Mouse (Mus musculus) granulocyte monocyte progenitor cell, adult 5-6 weeks (primary cell): Measurements from ENCODE around the gene Armc2. TPM values are rescaled to one million over a fixed set of nuclear protein-coding genes. Genes with fewer than 3 reads are reported as not detected.
A peak's percentile ranks its signal among the peaks of the same experiment; 100 is the strongest.

Experiments
- ATAC-seq: replicated peaks from 2 replicates; pipeline ENCODE4 v1.8.0; 2016; ENCODE audit warnings: mild to moderate bottlenecking, moderate TSS enrichment, inconsistent platforms; ENCODE audit not compliant: poor library complexity, severe bottlenecking
- total RNA-seq, 2 experiments: library from RNA; stranded (forward) in 1 of 2; stranded (reverse) in 1 of 2; fragments of 200-712, 200-1000 nt in 1 of 2; fragments of >200 nt in 1 of 2; fragmentation: Nextera tagmentation in 1 of 2; gene quantifications; 2 replicates each; pipeline ENCODE4 v1.2.3; 2014 to 2017

Armc2 gene
- total RNA-seq, 2 experiments from 2014 or later, result not detected

GRCm38 (mm10) chr10:41879675-41880074, 138.6 kb downstream of the Armc2 start:
- peak; percentile 40; the same call in 1 of the 2 replicates for ATAC-seq

- no peak for ATAC-seq
These were observed 139.9 kb downstream of the Armc2 start for GRCm38 (mm10) chr10:41878344-41878743.

DNA sequence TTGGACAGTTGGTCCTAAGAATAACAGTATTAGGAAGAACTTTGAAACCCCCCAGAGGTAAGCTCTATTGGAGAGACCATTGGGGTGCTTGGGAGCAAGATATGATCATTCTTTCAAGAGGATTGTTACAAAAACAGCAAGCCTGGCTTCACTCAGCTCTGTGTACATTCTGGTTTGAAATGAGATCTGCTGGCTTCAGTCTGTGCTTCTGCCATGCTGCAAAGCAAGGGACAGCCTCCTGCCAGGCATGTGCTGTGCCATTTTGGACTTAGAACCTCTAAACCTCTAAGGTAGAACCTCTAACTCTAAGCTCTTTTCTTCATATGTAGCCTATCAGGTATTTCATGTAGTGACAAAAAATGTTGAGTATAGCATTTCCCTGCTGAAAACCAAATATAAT, 142.6 kb downstream of the Armc2 start:
- no peak for ATAC-seq

- ATAC-seq, result no peak
These were observed 146.7 kb downstream of the Armc2 start for GRCm38 (mm10) chr10:41871564-41871963.

- ATAC-seq, result peak; percentile 85
These were observed 148.1 kb downstream of the Armc2 start for GRCm38 (mm10) chr10:41870101-41870500.

- peak; percentile 40 for ATAC-seq
These were observed 150.3 kb downstream of the Armc2 start for GRCm38 (mm10) chr10:41867956-41868355.

GRCm38 (mm10) chr10:41866838-41867154, 151.4 kb downstream of the Armc2 start:
- ATAC-seq, result no peak

DNA sequence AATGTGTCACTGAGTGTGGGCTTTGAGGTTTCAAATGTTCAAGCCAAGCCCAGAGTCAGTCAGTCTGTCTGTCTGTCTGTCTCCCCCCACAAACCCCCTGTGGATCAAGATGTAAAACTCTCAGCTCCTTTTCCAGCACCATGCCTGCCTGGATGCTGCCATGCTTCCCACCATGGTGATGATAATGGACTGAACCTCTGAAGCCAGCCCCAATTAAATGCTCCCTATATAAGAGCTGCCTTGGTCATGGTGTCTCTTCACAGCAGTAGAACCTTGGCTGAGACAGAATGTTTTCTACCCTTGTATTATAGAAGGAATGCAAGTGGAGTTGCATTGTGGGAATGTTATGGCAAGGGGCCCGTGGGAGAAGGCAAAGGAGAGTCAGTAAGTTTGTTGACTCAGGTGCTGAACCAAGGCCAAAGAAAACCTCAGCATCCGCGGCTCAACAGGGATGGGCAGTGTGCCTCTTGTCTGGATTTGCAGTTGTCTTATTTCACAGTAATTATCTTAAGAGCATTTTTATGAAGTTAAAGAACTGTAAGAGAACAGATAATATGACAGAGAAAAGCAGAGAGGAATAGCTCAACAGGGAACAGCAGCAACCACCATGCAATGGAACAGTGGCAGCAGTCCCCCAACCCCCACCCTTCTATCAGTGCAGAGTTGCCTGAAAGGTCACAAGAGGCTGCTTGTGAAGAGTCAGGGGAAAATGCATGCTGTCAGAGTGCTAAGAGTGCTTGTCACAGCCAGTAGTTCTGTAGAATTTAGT, 152.0 kb downstream of the Armc2 start:
- ATAC-seq, result no peak

Other genes with a start within 250 kb of the Armc2 start
- gene Cep57l1, start 208.6 kb downstream of the Armc2 start, total RNA-seq (2014; fragmentation: Nextera tagmentation), result 36.0 and 47.6 TPM in 2 replicates
- gene Cep57l1, start 208.6 kb downstream of the Armc2 start, total RNA-seq (2017), result 29.2 and 43.4 TPM in 2 replicates
- 30.8 and 31.3 TPM in 2 replicates for gene Sesn1, start 208.5 kb downstream of the Armc2 start, total RNA-seq (2014; fragmentation: Nextera tagmentation)
- 21.9 and 24.0 TPM in 2 replicates for gene Sesn1, start 208.5 kb downstream of the Armc2 start, total RNA-seq (2017)